Mouse (Mus musculus) monocyte, adult 59 days (primary cell): ENCODE data around the gene Kansl2. TPM values are rescaled to one million over a fixed set of nuclear protein-coding genes. Genes with fewer than 3 reads are reported as not detected.

Source experiments
- total RNA-seq, 2 experiments: library from RNA; stranded (reverse); gene quantifications; one replicate each; pipeline ENCODE4 v1.2.4; 2023

The Kansl2 gene
- total RNA-seq: 10 to 100 TPM; 45.3 to 45.5 TPM

GRCm38 (mm10) chr15:98533881-98534627 lies at the start of gene Kansl2:
Gene Kansl2 (minus strand): TSS chr15:98534264.

DNA sequence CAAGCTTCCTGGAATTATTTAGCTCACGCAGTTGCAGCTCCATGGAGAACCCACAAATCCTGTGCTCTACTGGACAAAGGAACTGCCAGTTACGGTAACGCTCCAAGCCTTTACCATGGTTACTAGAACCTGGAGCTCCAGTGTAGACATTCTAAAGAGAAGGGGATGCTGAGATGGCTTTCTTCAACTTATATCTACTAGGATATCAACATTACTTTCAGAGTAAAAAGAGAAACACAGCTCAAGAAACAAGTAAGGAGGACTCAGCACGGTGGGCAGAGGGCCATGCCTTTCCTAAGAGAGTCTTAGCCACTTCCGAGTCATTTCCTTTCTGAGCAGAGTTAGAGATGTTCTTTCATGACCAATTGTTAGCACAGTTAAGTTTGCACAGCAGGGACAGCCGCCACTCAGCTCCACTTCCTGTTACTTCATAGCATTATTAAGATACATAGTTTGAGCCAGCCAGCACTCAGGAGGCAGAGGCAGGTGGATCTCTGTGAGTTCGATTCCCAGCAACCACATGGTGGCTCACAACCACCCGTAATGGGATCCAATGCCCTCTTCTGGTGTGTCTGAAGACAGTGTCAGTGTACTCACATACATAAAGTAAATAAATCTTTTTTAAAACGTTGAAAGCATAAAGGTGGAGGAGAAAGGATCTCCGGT lies 36.9 kb upstream of the Kansl2 start, which contains the start of the genes Ccnt1 and 4930415O20Rik:
Gene Ccnt1 (minus strand): TSS at position 51 of the 666 bp plus-strand sequence.
Gene 4930415O20Rik (plus strand): TSS at position 132 of the 666 bp plus-strand sequence.

GRCm38 (mm10) chr15:98492102-98492501 lies 42.0 kb downstream of the Kansl2 start, which contains the start of gene Olfr279:
Gene Olfr279 (plus strand): TSS chr15:98492402.

DNA sequence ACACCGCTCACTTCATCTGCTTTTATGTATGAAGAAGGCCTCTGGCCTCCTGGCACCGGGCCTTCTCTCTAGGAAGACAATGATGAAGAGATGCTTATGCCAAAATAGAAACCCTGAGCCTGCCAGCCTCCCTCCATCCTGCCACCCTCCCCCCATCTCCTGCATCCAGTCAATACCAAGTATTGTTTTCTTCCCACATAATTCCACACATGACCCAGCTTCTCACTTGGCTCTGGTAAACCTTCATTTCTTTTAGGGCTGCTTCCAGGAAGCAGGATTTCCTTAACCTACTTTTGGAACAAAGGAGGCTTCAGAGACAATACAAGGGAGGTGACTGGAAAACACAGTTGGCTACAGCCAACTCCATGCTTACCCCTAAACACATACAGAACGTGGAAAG lies 51.4 kb downstream of the Kansl2 start, which contains the start of gene Lalba:
Gene Lalba (minus strand): TSS at position 21 of the 400 bp plus-strand sequence.

DNA sequence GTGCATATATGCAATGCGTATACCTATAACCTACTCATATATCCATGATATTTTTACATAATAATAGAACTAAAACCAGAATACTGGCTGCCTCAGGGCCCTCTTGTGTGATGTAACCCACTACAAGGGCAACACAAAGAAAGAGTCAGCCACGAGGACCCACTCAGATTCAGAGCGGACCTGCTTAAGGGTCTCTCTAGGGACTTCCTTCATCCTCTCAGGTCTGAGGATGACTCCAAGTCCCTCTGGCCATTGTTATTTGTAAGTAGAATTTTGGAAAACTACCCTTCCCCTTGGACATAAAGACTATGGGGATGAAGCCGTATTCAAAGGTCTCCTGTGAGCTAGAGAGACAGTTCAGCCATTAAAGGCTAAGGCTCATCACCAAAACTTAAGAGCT lies 64.5 kb downstream of the Kansl2 start, which contains the start of gene OR5BS1P:
Gene OR5BS1P (plus strand): TSS at position 301 of the 400 bp plus-strand sequence.

Other genes starting within 250 kb of the Kansl2 start
- gene Zfp641, start 238.1 kb downstream of the Kansl2 start, total RNA-seq: under 1 TPM; 0.16 to 0.30 TPM
- not detected for gene Olfr285, start 216.9 kb downstream of the Kansl2 start, total RNA-seq
- not detected for gene Olfr284, start 193.3 kb downstream of the Kansl2 start, total RNA-seq
- not detected for gene Olfr283, start 153.3 kb downstream of the Kansl2 start, total RNA-seq
- gene Olfr282, start 103.0 kb downstream of the Kansl2 start, total RNA-seq: not detected
- gene Olfr281, start 81.7 kb downstream of the Kansl2 start, total RNA-seq: not detected
- gene OR5BS1P, start 64.4 kb downstream of the Kansl2 start, total RNA-seq: not detected
- under 1 TPM in 1 of 2 experiments, not detected in 1; 0.73 TPM for gene Lalba, start 51.5 kb downstream of the Kansl2 start, total RNA-seq
- gene Olfr279, start 41.9 kb downstream of the Kansl2 start, total RNA-seq: not detected
- gene Ccnt1, start 36.7 kb upstream of the Kansl2 start, total RNA-seq: 10 to 100 TPM; 81.2 to 85.4 TPM
- not detected for gene 4930415O20Rik, start 36.7 kb upstream of the Kansl2 start, total RNA-seq
- gene Adcy6, start 75.8 kb upstream of the Kansl2 start, total RNA-seq: 1 to 10 TPM; 3.5 to 4.2 TPM
- 1 to 10 TPM; 4.1 to 4.7 TPM for gene Cacnb3, start 96.6 kb upstream of the Kansl2 start, total RNA-seq
- 100 to 1,000 TPM in 1 of 2 experiments, 10 to 100 TPM in 1; 97.7 to 139 TPM for gene Ddx23, start 128.6 kb upstream of the Kansl2 start, total RNA-seq
- gene Rnd1, start 143.2 kb upstream of the Kansl2 start, total RNA-seq: 1 to 10 TPM; 3.8 to 5.4 TPM
- not detected for gene Ccdc65, start 173.9 kb upstream of the Kansl2 start, total RNA-seq
- gene Fkbp11, start 193.9 kb upstream of the Kansl2 start, total RNA-seq: 1 to 10 TPM in 1 of 2 experiments, under 1 TPM in 1; 0.94 to 1.3 TPM
- gene Arf3, start 228.9 kb upstream of the Kansl2 start, total RNA-seq: 10 to 100 TPM; 85.4 to 92.2 TPM
- not detected for gene Wnt10b, start 243.9 kb upstream of the Kansl2 start, total RNA-seq